Mouse (Mus musculus) C2C12 (cell line): Measurements from ENCODE around the gene Dnaaf3. TPM values are rescaled to one million over a fixed set of nuclear protein-coding genes. Genes with fewer than 3 reads are reported as not detected.

Experiments
- H3K27me3 ChIP-seq: one replicate; pipeline ENCODE4 v1.6.1; 2011; ENCODE audit not compliant: control insufficient read depth, insufficient read depth, insufficient read length
- H3K36me3 ChIP-seq: one replicate; pipeline ENCODE4 v1.6.1; 2011; ENCODE audit not compliant: control insufficient read depth, insufficient read depth
- H3K4me3 ChIP-seq: one replicate; pipeline ENCODE4 v1.5.1; 2011; ENCODE audit warnings: mild to moderate bottlenecking, control low read depth; ENCODE audit not compliant: poor library complexity, insufficient read depth, severe bottlenecking
- H3K79me2 ChIP-seq: one replicate; pipeline ENCODE4 v1.6.1; 2011; ENCODE audit not compliant: control insufficient read depth, insufficient read depth
- H3K79me3 ChIP-seq: one replicate; pipeline ENCODE4 v1.6.1; 2011; ENCODE audit warnings: low read depth, control low read depth
- H3ac ChIP-seq: one replicate; pipeline ENCODE3; 2011; ENCODE audit warnings: low read depth; ENCODE audit not compliant: control insufficient read depth, insufficient read length
- CEBPB ChIP-seq: IDR thresholded peaks from one replicate; pipeline ENCODE4 v1.6.1; 2011; ENCODE audit warnings: low read depth, mild to moderate bottlenecking, control low read depth, moderate library complexity
- CTCF ChIP-seq: IDR thresholded peaks from one replicate; pipeline ENCODE4 v1.5.1; 2011; ENCODE audit not compliant: control insufficient read depth, insufficient read depth, insufficient read length
- FOSL1 ChIP-seq: IDR thresholded peaks from one replicate; pipeline ENCODE4 v1.8.0; 2011; ENCODE audit warnings: mild to moderate bottlenecking, low read length; ENCODE audit not compliant: poor library complexity, insufficient read depth, severe bottlenecking
- MAX ChIP-seq: IDR thresholded peaks from one replicate; pipeline ENCODE4 v1.6.1; 2011; ENCODE audit warnings: mild to moderate bottlenecking, control low read depth
- MYOD1 ChIP-seq: IDR thresholded peaks from one replicate; pipeline ENCODE4 v1.6.1; 2011; ENCODE audit warnings: low read depth; ENCODE audit not compliant: control insufficient read depth, insufficient read length
- MYOG ChIP-seq: IDR thresholded peaks from one replicate; pipeline ENCODE4 v1.6.1; 2011; ENCODE audit not compliant: control insufficient read depth, insufficient read length; ENCODE audit errors: extremely low read depth
- USF1 ChIP-seq: IDR thresholded peaks from one replicate; pipeline ENCODE4 v1.6.1; 2011; ENCODE audit warnings: low read depth, mild to moderate bottlenecking, control low read depth, moderate library complexity
- microRNA-seq: library from miRNA; unstranded; fragments of <30 nt; microRNA quantifications from one replicate; pipeline ENCODE4, GENCODE M21; 2019; ENCODE audit warnings: borderline microRNAs expressed
- polyA plus RNA-seq: library from polyadenylated mRNA; unstranded; fragments of >200 nt; fragmentation: generic; extraction: Trizol; gene quantifications from one replicate; pipeline ENCODE4 v1.2.1, GENCODE M21; 2012; ENCODE audit warnings: missing spikeins

The Dnaaf3 gene
- polyA plus RNA-seq, 1 experiment, result 1.4 TPM

DNA sequence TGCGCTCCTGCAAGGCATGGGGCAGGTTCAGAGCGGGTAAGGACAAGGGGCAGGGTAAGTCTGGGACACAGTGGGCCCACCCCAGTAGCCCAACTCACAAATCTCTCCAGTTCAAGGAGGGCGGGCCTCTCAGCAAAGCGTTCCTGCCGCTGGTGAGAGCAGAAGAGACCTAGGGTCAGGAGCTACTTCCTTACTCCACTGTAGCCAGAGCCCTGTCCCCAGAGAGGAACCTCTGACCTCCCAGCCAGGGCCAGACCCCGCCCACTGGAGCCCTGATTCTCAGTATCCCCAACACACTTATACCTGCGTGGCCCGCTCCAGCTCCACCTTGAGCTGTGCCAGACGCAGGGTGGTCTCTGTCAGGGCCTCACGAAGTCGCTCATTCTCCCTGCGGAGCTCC is 50.0 kb downstream of the Dnaaf3 start:
- peaks cover 5% of the 10 kb centered on the region for H3K79me2 ChIP-seq
- no peak overlapping the region for H3K4me3 ChIP-seq
- peaks cover 14% of the 10 kb centered on the region for H3K36me3 ChIP-seq
- TF ChIP-seq CTCF (no peak), CEBPB (no peak), MYOG (no peak), MAX (no peak), MYOD1 (no peak), FOSL1 (no peak), USF1 (no peak)
- no peaks in the 10 kb centered on the region for H3K79me3 ChIP-seq
- no peak overlapping the region for H3ac ChIP-seq
- H3K27me3 ChIP-seq, result no peaks in the 10 kb centered on the region

DNA sequence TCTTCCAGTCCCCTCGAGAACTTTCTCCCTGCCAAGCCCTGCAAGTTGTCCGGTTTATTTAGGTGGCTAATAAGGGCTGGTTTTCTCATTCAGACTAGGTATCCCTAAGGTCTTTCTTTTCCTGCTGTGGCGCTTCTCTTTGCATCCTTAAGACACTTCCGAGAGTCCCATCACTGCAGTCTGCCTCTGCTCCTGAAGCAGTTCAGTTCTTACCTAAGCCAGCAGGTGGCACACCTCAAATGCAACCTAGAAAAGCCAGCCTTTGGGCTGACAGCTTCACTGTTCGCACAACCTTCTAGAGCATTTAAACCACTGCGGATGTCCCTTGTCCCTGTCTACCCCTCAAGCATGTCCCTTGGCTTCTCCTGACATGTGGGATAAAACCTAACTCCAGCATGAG is 52.6 kb downstream of the Dnaaf3 start:
- peak; percentile 18 for TF ChIP-seq CTCF
- no peak for TF ChIP-seq MYOD1
- H3K27me3 ChIP-seq, result no peaks in the 10 kb centered on the region
- H3ac ChIP-seq, result no peak overlapping the region
- H3K79me3 ChIP-seq, result no peaks in the 10 kb centered on the region
- no peaks in the 10 kb centered on the region for H3K79me2 ChIP-seq
- no peak overlapping the region for H3K4me3 ChIP-seq
- peaks cover 3% of the 10 kb centered on the region for H3K36me3 ChIP-seq

DNA sequence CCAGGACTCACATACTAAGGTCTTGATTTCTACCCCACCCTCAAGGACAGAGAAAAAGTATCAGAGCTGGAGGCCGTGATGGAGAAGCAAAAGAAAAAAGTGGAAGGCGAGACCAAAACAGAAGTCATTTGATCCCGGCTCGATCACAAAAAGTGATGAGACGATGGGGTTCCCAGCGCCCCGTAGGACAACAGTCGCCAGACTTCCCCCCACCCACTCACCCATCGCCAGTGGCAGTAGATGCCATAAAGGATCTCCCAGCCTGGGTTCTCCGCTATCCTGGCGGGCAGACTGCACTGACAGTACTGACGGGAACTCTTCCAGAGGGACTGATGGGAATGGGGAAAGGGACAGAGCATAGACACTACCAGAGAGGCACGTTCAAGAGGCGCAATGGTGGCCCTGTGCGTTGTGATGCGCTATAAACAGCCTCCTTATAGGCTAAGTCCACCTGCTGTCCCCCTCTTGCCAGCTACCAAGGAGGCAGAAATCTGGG is 53.4 kb downstream of the Dnaaf3 start:
- no peak for TF ChIP-seq CTCF
- TF ChIP-seq MAX, result no peak
- no peak for TF ChIP-seq MYOG
- TF ChIP-seq MYOD1, result no peak
- no peak for TF ChIP-seq USF1
- no peak for TF ChIP-seq FOSL1
- no peak for TF ChIP-seq CEBPB
- Histone ChIP-seq H3K36me3 (no peaks in the 10 kb centered on the region), H3K27me3 (peaks cover 3% of the 10 kb centered on the region), H3K79me3 (no peaks in the 10 kb centered on the region), H3K79me2 (no peaks in the 10 kb centered on the region), H3K4me3 (peak overlapping the region; percentile 2), H3ac (peak overlapping the region; percentile 51)

DNA sequence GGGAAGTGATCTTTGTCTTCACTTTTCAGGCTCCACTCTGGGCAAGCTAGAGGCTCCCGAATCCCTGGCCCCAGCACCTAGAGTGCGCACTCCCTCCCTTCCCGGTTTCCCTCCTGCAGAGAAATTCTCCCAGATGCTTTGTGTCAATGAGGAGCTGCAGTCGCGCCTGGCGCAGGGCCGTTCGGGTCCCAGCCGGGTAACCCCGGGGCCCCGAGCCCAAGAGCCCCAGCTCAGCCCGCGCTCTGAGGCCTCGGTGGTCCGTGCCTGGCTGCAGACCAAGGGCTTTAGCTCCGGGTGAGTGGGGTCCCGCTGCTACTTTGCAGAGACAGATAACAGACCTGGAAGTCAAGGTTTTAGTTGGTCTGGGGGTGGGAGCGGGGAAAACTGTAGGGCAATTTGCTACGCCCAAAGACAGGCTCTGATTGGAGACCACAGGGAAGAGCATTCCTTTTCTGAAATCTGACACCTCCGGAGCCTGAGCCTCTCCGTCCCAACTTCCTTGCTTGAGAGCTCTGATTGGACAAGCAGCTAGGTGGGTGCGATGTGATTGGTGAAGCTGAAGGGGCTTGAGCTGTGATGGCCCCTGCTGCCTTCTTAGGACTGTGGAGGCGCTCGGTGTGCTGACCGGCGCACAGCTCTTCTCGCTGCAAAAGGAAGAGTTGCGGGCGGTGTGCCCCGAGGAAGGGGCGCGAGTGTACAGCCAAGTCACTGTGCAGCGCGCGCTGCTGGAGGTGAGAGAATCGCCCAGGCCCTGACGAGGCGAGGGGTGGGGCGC is 54.0 kb downstream of the Dnaaf3 start:
- no peak for TF ChIP-seq MYOG
- TF ChIP-seq CEBPB, result no peak
- no peak for TF ChIP-seq FOSL1
- TF ChIP-seq USF1, result no peak
- TF ChIP-seq MAX, result no peak
- TF ChIP-seq CTCF, result no peak
- TF ChIP-seq MYOD1, result no peak
- Histone ChIP-seq H3K79me2 (no peaks in the 10 kb centered on the region), H3ac (peak overlapping the region; percentile 51), H3K27me3 (peaks cover 6% of the 10 kb centered on the region), H3K79me3 (no peaks in the 10 kb centered on the region), H3K36me3 (no peaks in the 10 kb centered on the region), H3K4me3 (peak overlapping the region; percentile 2)

DNA sequence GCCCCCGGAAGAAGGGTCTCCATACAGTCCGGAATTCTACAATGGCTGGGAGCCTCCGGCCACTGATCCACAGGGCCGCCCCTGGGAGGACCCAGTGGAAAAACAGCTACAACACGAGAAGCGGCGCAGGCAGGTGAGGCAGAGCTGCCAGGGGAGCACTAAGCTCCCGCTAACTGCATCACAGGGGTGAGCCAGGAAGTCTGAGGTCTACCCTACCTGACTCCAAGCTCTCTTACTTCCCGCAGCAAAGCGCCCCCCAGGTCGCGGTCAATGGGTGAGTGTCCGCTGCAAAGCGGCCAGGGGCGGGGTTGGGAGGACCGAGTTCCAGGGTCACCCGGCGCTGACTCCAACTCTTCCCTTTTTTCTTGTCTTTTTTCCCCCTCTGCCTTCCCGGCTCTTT is 58.3 kb downstream of the Dnaaf3 start:
- no peaks in the 10 kb centered on the region for H3K79me2 ChIP-seq
- no peaks in the 10 kb centered on the region for H3K79me3 ChIP-seq
- H3K27me3 ChIP-seq, result peaks cover 20% of the 10 kb centered on the region
- TF ChIP-seq FOSL1, result no peak
- no peak for TF ChIP-seq USF1
- TF ChIP-seq CEBPB, result no peak
- TF ChIP-seq MAX, result no peak
- no peak for TF ChIP-seq MYOG
- no peak for TF ChIP-seq CTCF
- no peak for TF ChIP-seq MYOD1
- no peak overlapping the region for H3ac ChIP-seq
- H3K36me3 ChIP-seq, result no peaks in the 10 kb centered on the region
- no peak overlapping the region for H3K4me3 ChIP-seq

Small RNA genes within 50 kb of the gene (microRNA-seq; reads per million reads assigned to microRNA genes)
- not detected for gene Gm23577

Other genes starting within 250 kb of the Dnaaf3 start
- gene Ncr1, start 194.7 kb downstream of the Dnaaf3 start, polyA plus RNA-seq, result not detected
- gene Gp6, start 134.7 kb downstream of the Dnaaf3 start, polyA plus RNA-seq, result not detected
- 40.7 TPM for gene Rdh13, start 86.8 kb downstream of the Dnaaf3 start, polyA plus RNA-seq
- 0.28 TPM for gene Eps8l1, start 71.8 kb downstream of the Dnaaf3 start, polyA plus RNA-seq
- gene Ppp1r12c, start 30.8 kb downstream of the Dnaaf3 start, polyA plus RNA-seq, result 54.6 TPM
- gene Tnnt1, start 16.1 kb downstream of the Dnaaf3 start, polyA plus RNA-seq, result 34.7 TPM
- 0.91 TPM for gene Tnni3, start 8.2 kb downstream of the Dnaaf3 start, polyA plus RNA-seq
- gene Syt5, start 15.1 kb upstream of the Dnaaf3 start, polyA plus RNA-seq, result 0.11 TPM
- gene Ptprh, start 71.6 kb upstream of the Dnaaf3 start, polyA plus RNA-seq, result not detected
- 2.8 TPM for gene Tmem86b, start 99.0 kb upstream of the Dnaaf3 start, polyA plus RNA-seq
- 56.1 TPM for gene Ppp6r1, start 126.6 kb upstream of the Dnaaf3 start, polyA plus RNA-seq
- gene Hspbp1, start 152.6 kb upstream of the Dnaaf3 start, polyA plus RNA-seq, result 110 TPM
- 15.3 TPM for gene Brsk1, start 158.2 kb upstream of the Dnaaf3 start, polyA plus RNA-seq
- 0.07 TPM for gene Tmem150b, start 192.8 kb upstream of the Dnaaf3 start, polyA plus RNA-seq
- gene Kmt5c, start 207.7 kb upstream of the Dnaaf3 start, polyA plus RNA-seq, result 12.7 TPM
- gene Cox6b2, start 220.6 kb upstream of the Dnaaf3 start, polyA plus RNA-seq, result 0.26 TPM
- gene Fam71e2, start 238.8 kb upstream of the Dnaaf3 start, polyA plus RNA-seq, result not detected